Mouse (Mus musculus) NIH3T3 (cell line): ENCODE results near the gene Far1.

Experiments used
- DNase-seq: peaks from one replicate; pipeline ENCODE4 v3.0.0-alpha.2; 2012; ENCODE audit warnings: low read depth

Gene Far1

GRCm38 (mm10) chr7:113571121-113571520 is 57.5 kb downstream of the Far1 start:
- DNase-seq: peak; percentile 36

DNA sequence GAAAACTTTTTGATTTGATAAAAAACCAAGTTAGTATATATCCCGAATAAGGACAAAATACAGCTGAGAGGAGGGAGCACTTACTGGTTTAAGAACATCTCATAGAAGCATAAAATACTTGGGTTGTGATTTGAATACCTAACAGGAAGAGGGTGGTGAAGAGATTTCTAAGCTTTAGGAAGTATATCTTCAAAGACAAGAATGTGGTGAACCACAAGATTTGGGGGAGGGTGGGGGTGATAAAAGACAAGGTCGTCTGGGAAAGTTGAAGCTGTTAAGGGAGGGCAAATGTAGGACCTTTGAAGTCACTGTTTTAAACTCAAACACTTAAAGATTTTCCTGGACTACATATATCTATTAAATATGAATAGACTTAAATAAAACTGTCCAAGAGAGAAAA is 59.1 kb downstream of the Far1 start:
- DNase-seq: no peak

GRCm38 (mm10) chr7:113582111-113582510 is 68.5 kb downstream of the Far1 start:
- DNase-seq: no peak

DNA sequence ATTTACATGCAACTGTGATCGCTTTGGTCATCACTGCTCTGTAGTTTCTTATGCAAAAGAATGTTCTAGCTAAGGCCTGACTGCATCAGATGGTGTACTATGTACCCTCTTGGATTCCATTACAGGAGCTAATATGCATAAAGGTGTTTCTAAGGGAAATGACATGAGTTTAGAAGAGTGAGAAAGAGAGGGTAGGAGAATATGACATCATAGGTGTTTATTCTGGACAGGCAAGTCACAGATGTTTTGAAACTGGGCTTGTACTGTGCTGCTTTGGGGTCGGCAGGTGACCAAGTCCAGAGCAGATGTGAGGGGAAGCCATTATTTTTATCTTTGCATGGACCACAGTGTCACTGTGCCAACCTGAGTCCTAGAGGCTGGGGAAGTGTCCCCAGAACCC is 75.6 kb downstream of the Far1 start:
- no peak for DNase-seq

DNA sequence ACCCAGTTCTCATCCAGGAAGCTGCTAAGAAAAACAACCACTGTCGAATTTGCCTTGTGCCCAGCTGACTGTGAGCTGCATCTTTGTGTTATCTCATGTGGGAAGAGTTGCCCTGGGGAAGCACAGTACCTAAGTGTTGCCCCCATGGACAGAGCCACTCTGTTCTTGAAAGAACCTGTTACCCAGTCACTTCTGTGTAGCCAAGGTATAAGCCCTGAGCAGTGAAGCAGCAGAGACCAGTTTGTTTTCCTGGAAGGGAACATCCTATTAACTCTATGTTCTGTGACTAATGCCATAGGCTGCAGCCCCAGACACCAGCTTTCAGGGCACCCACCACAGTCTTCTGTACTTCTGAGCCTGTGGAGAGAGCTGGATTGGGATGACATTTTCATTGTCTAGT is 76.7 kb downstream of the Far1 start:
- DNase-seq: no peak

DNA sequence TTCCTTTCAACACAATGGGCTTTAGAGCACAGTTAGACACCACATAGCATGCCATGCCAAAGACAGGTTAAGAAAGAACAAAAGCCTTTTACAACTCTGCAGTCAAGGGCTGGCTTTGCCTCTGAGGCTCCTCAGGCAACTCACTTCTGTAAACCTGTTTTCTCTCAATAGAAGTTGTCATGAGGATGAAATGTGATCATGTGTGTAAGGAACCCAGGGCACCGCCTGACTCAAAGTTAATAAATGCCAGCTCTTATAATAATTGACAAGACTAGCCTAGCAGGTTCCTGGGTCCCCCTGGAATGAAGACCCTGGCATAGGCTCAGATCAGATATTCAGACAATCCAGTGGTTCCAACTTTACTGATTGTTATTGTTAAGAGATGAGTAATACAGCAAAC is 77.5 kb downstream of the Far1 start:
- DNase-seq: peak; percentile 45

DNA sequence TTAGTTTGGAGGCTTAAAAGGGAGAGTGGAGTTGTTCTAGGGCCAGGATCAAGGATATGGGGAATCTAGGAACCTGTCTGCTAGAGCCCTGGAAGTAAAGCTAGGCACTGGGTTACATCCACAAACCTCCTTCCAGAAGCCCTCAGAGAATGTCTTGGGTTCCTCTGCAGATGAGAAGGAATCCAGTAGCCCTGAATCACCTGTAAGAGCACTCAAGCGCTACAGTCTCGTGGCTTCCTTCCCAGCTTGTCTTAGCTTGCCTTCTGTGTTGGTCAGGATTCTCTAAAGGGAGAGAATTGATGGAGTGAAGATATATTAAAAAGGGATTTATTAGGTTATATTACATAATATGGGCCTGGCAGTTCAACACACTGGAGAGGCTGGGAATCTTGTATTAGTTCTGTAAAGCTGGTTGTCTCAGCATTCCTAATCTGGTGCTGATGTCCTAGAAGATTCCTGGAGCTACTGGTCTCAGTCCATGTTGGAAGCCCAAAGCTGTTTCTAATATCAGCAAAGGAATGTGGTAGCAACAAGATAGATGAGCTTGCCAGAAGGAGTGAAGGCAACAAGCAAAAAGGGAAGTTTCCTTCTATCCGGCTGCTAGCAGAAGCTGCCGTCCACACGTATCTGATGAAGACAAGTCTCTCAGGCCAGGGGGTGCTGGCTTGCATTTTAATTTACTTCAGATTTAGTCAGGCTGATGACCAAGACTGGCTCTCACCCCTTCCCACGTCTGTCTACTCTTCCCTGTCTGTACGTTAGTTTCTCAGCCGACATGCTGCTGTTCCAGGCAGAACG is 78.1 kb downstream of the Far1 start:
- DNase-seq: peak; percentile 16

GRCm38 (mm10) chr7:113592696-113593095 is 79.1 kb downstream of the Far1 start:
- no peak for DNase-seq

- peak; percentile 91 for DNase-seq
Observed at GRCm38 (mm10) chr7:113594363-113594762, 80.7 kb downstream of the Far1 start.

- DNase-seq: no peak
Observed at GRCm38 (mm10) chr7:113597231-113597630, 83.6 kb downstream of the Far1 start.

DNA sequence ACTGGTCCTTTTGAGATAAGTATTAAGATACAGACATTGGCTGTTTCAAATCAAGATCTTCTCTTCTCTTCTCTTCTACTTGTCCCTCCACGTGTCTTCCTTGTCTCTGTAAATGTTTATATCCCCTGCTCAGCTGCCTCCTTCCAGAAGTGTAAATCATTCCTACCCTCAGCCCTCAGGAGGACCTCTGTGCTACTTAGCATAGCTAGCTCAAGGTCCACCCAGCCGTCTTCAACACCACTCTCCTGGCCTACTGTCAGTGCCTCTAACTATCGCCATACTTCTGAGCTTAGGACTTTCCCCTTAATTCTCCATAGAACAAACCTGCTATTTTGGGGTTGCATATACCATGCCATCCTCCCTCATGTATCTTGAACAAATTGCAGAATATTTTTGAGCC is 88.2 kb downstream of the Far1 start:
- DNase-seq: no peak

GRCm38 (mm10) chr7:113607928-113608327 is 94.3 kb downstream of the Far1 start:
- DNase-seq: peak; percentile 9

GRCm38 (mm10) chr7:113609027-113609705 is 95.5 kb downstream of the Far1 start:
- DNase-seq: peak; percentile 64

GRCm38 (mm10) chr7:113612628-113613027 is 99.0 kb downstream of the Far1 start:
- no peak for DNase-seq

GRCm38 (mm10) chr7:113614198-113614927 is 100.7 kb downstream of the Far1 start:
- DNase-seq: no peak

GRCm38 (mm10) chr7:113619166-113619565 is 105.5 kb downstream of the Far1 start:
- DNase-seq: no peak

GRCm38 (mm10) chr7:113619768-113620167 is 106.1 kb downstream of the Far1 start:
- DNase-seq: no peak
